Mouse (Mus musculus): Measurements from ENCODE around the gene Aif1. TPM values are rescaled to one million over a fixed set of nuclear protein-coding genes. Genes with fewer than 3 reads are reported as not detected.

The Aif1 gene
- polyA plus RNA-seq, 1 experiment from 2014 or later: 3.9 TPM

GRCm38 (mm10) chr17:35159638-35160037, 16.2 kb downstream of the Aif1 start:
- ATAC-seq (ENCODE audit: insufficient number of reproducible peaks, low FRiP score, low TSS enrichment, low read depth) (no peak), DNase-seq (ENCODE audit: low spot score) (no peak)
- Histone ChIP-seq H3K9ac (ENCODE audit: low read length) (no peak overlapping the region), H3K4me1 (ENCODE audit: control insufficient read depth, insufficient read depth, low read length) (peaks cover 6% of the 10 kb centered on the region; the same call in 1 of the 2 replicates), H3K4me3 (ENCODE audit: low read depth, low read length) (no peak overlapping the region), H3K4me2 (ENCODE audit: low read depth, severe bottlenecking) (no peak overlapping the region), H3K9me3 (ENCODE audit: control insufficient read depth, low read length) (no peaks in the 10 kb centered on the region), H3K27ac (replicated peaks; ENCODE audit: low read depth, low read length) (no peak overlapping the region), H3K27me3 (ENCODE audit: control insufficient read depth, insufficient read depth, low read length) (no peaks in the 10 kb centered on the region), H3K36me3 (ENCODE audit: control insufficient read depth, insufficient read depth, low read length) (peaks cover 71% of the 10 kb centered on the region)
- WGBS: 86% methylated on average over 7 of the region's 7 CpGs

- ATAC-seq (ENCODE audit: insufficient number of reproducible peaks, low FRiP score, low TSS enrichment, low read depth) (no peak), DNase-seq (ENCODE audit: low spot score) (no peak)
- Histone ChIP-seq H3K4me1 (ENCODE audit: control insufficient read depth, insufficient read depth, low read length) (peaks cover 6% of the 10 kb centered on the region; the same call in 1 of the 2 replicates), H3K9ac (ENCODE audit: low read length) (no peak overlapping the region), H3K27ac (replicated peaks; ENCODE audit: low read depth, low read length) (no peak overlapping the region), H3K4me2 (ENCODE audit: low read depth, severe bottlenecking) (no peak overlapping the region), H3K9me3 (ENCODE audit: control insufficient read depth, low read length) (no peaks in the 10 kb centered on the region), H3K4me3 (ENCODE audit: low read depth, low read length) (no peak overlapping the region), H3K36me3 (ENCODE audit: control insufficient read depth, insufficient read depth, low read length) (peaks cover 78% of the 10 kb centered on the region), H3K27me3 (ENCODE audit: control insufficient read depth, insufficient read depth, low read length) (no peaks in the 10 kb centered on the region)
- WGBS: 95% methylated on average over 16 of the region's 16 CpGs
These were observed 16.8 kb downstream of the Aif1 start for GRCm38 (mm10) chr17:35158850-35159593.

- no peak overlapping the region for H3K4me2 ChIP-seq (ENCODE audit: low read depth, severe bottlenecking)
- 93% methylated on average over 8 of the region's 8 CpGs for WGBS
- ATAC-seq (ENCODE audit: insufficient number of reproducible peaks, low FRiP score, low TSS enrichment, low read depth): no peak
These were observed 18.1 kb downstream of the Aif1 start for GRCm38 (mm10) chr17:35157661-35158175.

GRCm38 (mm10) chr17:35157254-35157653, 18.6 kb downstream of the Aif1 start:
- H3K4me1 ChIP-seq (ENCODE audit: control insufficient read depth, insufficient read depth, low read length): peaks cover 3% of the 10 kb centered on the region; the same call in 1 of the 2 replicates
- peaks cover 95% of the 10 kb centered on the region for H3K36me3 ChIP-seq (ENCODE audit: control insufficient read depth, insufficient read depth, low read length)
- H3K27me3 ChIP-seq (ENCODE audit: control insufficient read depth, insufficient read depth, low read length): no peaks in the 10 kb centered on the region
- H3K4me2 ChIP-seq (ENCODE audit: low read depth, severe bottlenecking): no peak overlapping the region
- H3K9ac ChIP-seq (ENCODE audit: low read length): no peak overlapping the region
- no peak overlapping the region for H3K27ac ChIP-seq (replicated peaks; ENCODE audit: low read depth, low read length)
- 91% methylated on average over 8 of the region's 8 CpGs for WGBS
- no peaks in the 10 kb centered on the region for H3K9me3 ChIP-seq (ENCODE audit: control insufficient read depth, low read length)
- no peak for ATAC-seq (ENCODE audit: insufficient number of reproducible peaks, low FRiP score, low TSS enrichment, low read depth)
- H3K4me3 ChIP-seq (ENCODE audit: low read depth, low read length): no peak overlapping the region
- DNase-seq (ENCODE audit: low spot score): no peak

More at GRCm38 (mm10) chr17:35157661-35158175, 18.1 kb downstream of the Aif1 start:
- Histone ChIP-seq H3K9me3 (ENCODE audit: control insufficient read depth, low read length) (no peaks in the 10 kb centered on the region), H3K27ac (replicated peaks; ENCODE audit: low read depth, low read length) (no peak overlapping the region), H3K36me3 (ENCODE audit: control insufficient read depth, insufficient read depth, low read length) (peaks cover 90% of the 10 kb centered on the region), H3K9ac (ENCODE audit: low read length) (no peak overlapping the region), H3K27me3 (ENCODE audit: control insufficient read depth, insufficient read depth, low read length) (no peaks in the 10 kb centered on the region), H3K4me1 (ENCODE audit: control insufficient read depth, insufficient read depth, low read length) (peaks cover 6% of the 10 kb centered on the region; the same call in 1 of the 2 replicates), H3K4me3 (ENCODE audit: low read depth, low read length) (no peak overlapping the region)
- no peak for DNase-seq (ENCODE audit: low spot score)

GRCm38 (mm10) chr17:35156461-35157200, 19.2 kb downstream of the Aif1 start:
- WGBS: 92% methylated on average over 33 of the region's 33 CpGs
- Histone ChIP-seq H3K9ac (ENCODE audit: low read length) (no peak overlapping the region), H3K4me3 (ENCODE audit: low read depth, low read length) (no peak overlapping the region), H3K27me3 (ENCODE audit: control insufficient read depth, insufficient read depth, low read length) (no peaks in the 10 kb centered on the region), H3K27ac (replicated peaks; ENCODE audit: low read depth, low read length) (no peak overlapping the region), H3K4me2 (ENCODE audit: low read depth, severe bottlenecking) (no peak overlapping the region), H3K36me3 (ENCODE audit: control insufficient read depth, insufficient read depth, low read length) (peaks cover 91% of the 10 kb centered on the region), H3K4me1 (ENCODE audit: control insufficient read depth, insufficient read depth, low read length) (no peaks in the 10 kb centered on the region), H3K9me3 (ENCODE audit: control insufficient read depth, low read length) (no peaks in the 10 kb centered on the region)
- ATAC-seq (ENCODE audit: insufficient number of reproducible peaks, low FRiP score, low TSS enrichment, low read depth) (no peak), DNase-seq (ENCODE audit: low spot score) (no peak)

- H3K27ac ChIP-seq (replicated peaks; ENCODE audit: low read depth, low read length): no peak overlapping the region
- ATAC-seq (ENCODE audit: insufficient number of reproducible peaks, low FRiP score, low TSS enrichment, low read depth) (no peak), DNase-seq (ENCODE audit: low spot score) (no peak)
- no peaks in the 10 kb centered on the region for H3K4me1 ChIP-seq (ENCODE audit: control insufficient read depth, insufficient read depth, low read length)
- H3K4me3 ChIP-seq (ENCODE audit: low read depth, low read length): no peak overlapping the region
- no peak overlapping the region for H3K4me2 ChIP-seq (ENCODE audit: low read depth, severe bottlenecking)
- no peak overlapping the region for H3K9ac ChIP-seq (ENCODE audit: low read length)
- 92% methylated on average over 12 of the region's 12 CpGs for WGBS
- H3K27me3 ChIP-seq (ENCODE audit: control insufficient read depth, insufficient read depth, low read length): no peaks in the 10 kb centered on the region
- peaks cover 86% of the 10 kb centered on the region for H3K36me3 ChIP-seq (ENCODE audit: control insufficient read depth, insufficient read depth, low read length)
- H3K9me3 ChIP-seq (ENCODE audit: control insufficient read depth, low read length): no peaks in the 10 kb centered on the region
These were observed 20.4 kb downstream of the Aif1 start for GRCm38 (mm10) chr17:35155451-35155850.

- Histone ChIP-seq H3K4me1 (ENCODE audit: control insufficient read depth, insufficient read depth, low read length) (no peaks in the 10 kb centered on the region), H3K36me3 (ENCODE audit: control insufficient read depth, insufficient read depth, low read length) (peaks cover 87% of the 10 kb centered on the region), H3K9me3 (ENCODE audit: control insufficient read depth, low read length) (no peaks in the 10 kb centered on the region), H3K4me2 (ENCODE audit: low read depth, severe bottlenecking) (no peak overlapping the region), H3K27ac (replicated peaks; ENCODE audit: low read depth, low read length) (no peak overlapping the region), H3K4me3 (ENCODE audit: low read depth, low read length) (no peak overlapping the region), H3K27me3 (ENCODE audit: control insufficient read depth, insufficient read depth, low read length) (no peaks in the 10 kb centered on the region), H3K9ac (ENCODE audit: low read length) (no peak overlapping the region)
- WGBS: 90% methylated on average over 7 of the region's 7 CpGs
- DNase-seq (ENCODE audit: low spot score): no peak
- ATAC-seq (ENCODE audit: insufficient number of reproducible peaks, low FRiP score, low TSS enrichment, low read depth): no peak
These were observed 21.3 kb downstream of the Aif1 start for GRCm38 (mm10) chr17:35154616-35155015.

- 74% methylated on average over 4 of the region's 4 CpGs for WGBS
- Histone ChIP-seq H3K4me2 (ENCODE audit: low read depth, severe bottlenecking) (no peak overlapping the region), H3K27me3 (ENCODE audit: control insufficient read depth, insufficient read depth, low read length) (no peaks in the 10 kb centered on the region), H3K27ac (replicated peaks; ENCODE audit: low read depth, low read length) (no peak overlapping the region), H3K9ac (ENCODE audit: low read length) (no peak overlapping the region), H3K4me1 (ENCODE audit: control insufficient read depth, insufficient read depth, low read length) (no peaks in the 10 kb centered on the region), H3K36me3 (ENCODE audit: control insufficient read depth, insufficient read depth, low read length) (peaks cover 85% of the 10 kb centered on the region), H3K4me3 (ENCODE audit: low read depth, low read length) (no peak overlapping the region), H3K9me3 (ENCODE audit: control insufficient read depth, low read length) (no peaks in the 10 kb centered on the region)
- ATAC-seq (ENCODE audit: insufficient number of reproducible peaks, low FRiP score, low TSS enrichment, low read depth) (no peak), DNase-seq (ENCODE audit: low spot score) (no peak)
These were observed 21.9 kb downstream of the Aif1 start for GRCm38 (mm10) chr17:35153931-35154330.
